Mouse (Mus musculus): ENCODE results near the gene Kdm4c. TPM values are rescaled to one million over a fixed set of nuclear protein-coding genes. Genes with fewer than 3 reads are reported as not detected.

Gene Kdm4c
- polyA plus RNA-seq, 1 experiment from 2014 or later, result 17.3 TPM

DNA sequence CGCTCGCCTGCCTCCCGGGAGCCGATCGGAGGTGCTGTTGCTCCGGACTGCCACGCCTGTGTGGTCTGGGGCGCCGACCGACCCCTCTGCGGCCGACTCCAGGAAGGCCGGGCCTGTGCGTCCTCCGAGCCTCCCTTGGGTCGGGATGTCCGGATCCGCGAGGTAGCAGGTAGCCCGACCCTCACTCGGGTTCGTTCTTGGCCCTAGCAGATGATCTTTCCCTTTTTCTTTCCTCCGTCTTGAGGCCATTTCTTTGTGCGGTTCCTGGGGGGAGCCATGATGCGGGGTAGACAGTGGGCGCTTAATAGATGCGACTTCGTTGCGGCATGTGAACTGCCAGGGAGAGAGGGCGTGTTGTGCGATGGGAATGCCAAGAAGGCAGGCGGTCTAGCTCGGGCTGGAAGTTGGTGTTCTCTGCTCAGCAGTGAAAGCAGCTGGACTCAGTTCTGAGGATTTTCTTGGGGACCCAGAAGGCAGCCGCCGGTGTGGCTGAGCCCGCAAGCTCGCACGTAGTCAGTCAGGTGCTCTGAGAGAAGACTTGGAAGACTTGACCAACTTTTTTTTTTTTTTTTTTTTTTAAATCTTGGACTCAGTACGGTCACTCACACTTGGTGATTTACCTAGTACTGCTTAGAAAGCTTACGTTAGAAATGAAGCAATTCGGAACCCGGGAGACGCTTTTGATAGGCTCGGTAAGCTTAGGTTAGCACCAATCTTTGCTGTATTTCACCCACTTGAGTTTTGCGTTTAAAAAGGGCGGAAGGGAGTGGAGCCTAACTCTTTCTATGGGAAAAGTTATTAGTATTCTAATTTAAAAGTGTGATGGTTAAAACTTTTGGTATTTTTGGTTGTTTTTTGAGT lies 10.2 kb downstream of the Kdm4c start:
- H3K4me2 ChIP-seq (replicated peaks; ENCODE audit: low read depth, low read length), result peak overlapping the region; percentile 62
- H3K27ac ChIP-seq (ENCODE audit: low read depth, low read length), result peak overlapping the region; percentile 85
- H3K9me3 ChIP-seq (ENCODE audit: control insufficient read depth, low read length), result no peaks in the 10 kb centered on the region
- peak; percentile 33 for ATAC-seq (ENCODE audit: low FRiP score, low TSS enrichment)
- peak overlapping the region; percentile 78 for H3K4me3 ChIP-seq (ENCODE audit: low read length)
- WGBS, result 1% methylated on average over 46 of the region's 46 CpGs
- no peaks in the 10 kb centered on the region for H3K36me3 ChIP-seq (ENCODE audit: control insufficient read depth, insufficient read depth, low read length)
- H3K9ac ChIP-seq (ENCODE audit: low read depth, low read length), result peak overlapping the region; percentile 80
- no peaks in the 10 kb centered on the region for H3K27me3 ChIP-seq (ENCODE audit: control insufficient read depth, insufficient read depth, low read length)
- H3K4me1 ChIP-seq (ENCODE audit: control insufficient read depth, insufficient read depth, low read length), result 0 out of 2 replicates have a peak, but pooled peaks cover 3% of the 10 kb centered on the region

DNA sequence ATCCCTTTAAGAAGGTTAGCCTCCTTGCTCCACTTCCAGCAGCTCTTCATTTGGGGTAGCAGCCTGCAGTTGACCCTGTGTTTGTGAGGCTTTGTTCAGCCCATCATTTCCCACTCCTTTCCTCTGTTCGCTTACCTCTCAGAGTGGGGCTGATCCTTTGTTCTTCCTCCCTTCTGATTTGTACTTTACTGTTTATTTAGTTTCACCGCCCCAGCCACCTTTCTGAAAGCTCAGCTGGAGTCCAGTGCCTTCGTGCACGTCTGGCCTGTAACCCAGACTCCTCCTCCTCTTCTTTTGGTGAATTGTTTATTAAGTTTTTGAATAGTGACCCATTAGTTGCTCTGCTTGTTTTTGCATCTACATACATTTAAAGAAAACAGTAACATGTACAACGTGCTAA lies 15.6 kb downstream of the Kdm4c start:
- H3K27ac ChIP-seq (ENCODE audit: low read depth, low read length), result no peak overlapping the region
- ATAC-seq (ENCODE audit: low FRiP score, low TSS enrichment), result no peak
- no peak overlapping the region for H3K9ac ChIP-seq (ENCODE audit: low read depth, low read length)
- H3K4me1 ChIP-seq (ENCODE audit: control insufficient read depth, insufficient read depth, low read length), result no peaks in the 10 kb centered on the region
- no peaks in the 10 kb centered on the region for H3K36me3 ChIP-seq (ENCODE audit: control insufficient read depth, insufficient read depth, low read length)
- H3K4me2 ChIP-seq (replicated peaks; ENCODE audit: low read depth, low read length), result no peak overlapping the region
- WGBS, result 32% methylated on average over 5 of the region's 5 CpGs
- H3K27me3 ChIP-seq (ENCODE audit: control insufficient read depth, insufficient read depth, low read length), result no peaks in the 10 kb centered on the region
- H3K9me3 ChIP-seq (ENCODE audit: control insufficient read depth, low read length), result no peaks in the 10 kb centered on the region
- no peak overlapping the region for H3K4me3 ChIP-seq (ENCODE audit: low read length)

- WGBS, result 70% methylated on average over 1 of the region's 1 CpGs
- no peaks in the 10 kb centered on the region for H3K4me1 ChIP-seq (ENCODE audit: control insufficient read depth, insufficient read depth, low read length)
Measured at GRCm38 (mm10) chr4:74258538-74258937, 16.2 kb downstream of the Kdm4c start.

GRCm38 (mm10) chr4:74259331-74259730 lies 17.0 kb downstream of the Kdm4c start:
- no peak overlapping the region for H3K4me2 ChIP-seq (replicated peaks; ENCODE audit: low read depth, low read length)
- H3K4me1 ChIP-seq (ENCODE audit: control insufficient read depth, insufficient read depth, low read length), result no peaks in the 10 kb centered on the region
- ATAC-seq (ENCODE audit: low FRiP score, low TSS enrichment), result no peak
- H3K36me3 ChIP-seq (ENCODE audit: control insufficient read depth, insufficient read depth, low read length), result no peaks in the 10 kb centered on the region
- H3K27me3 ChIP-seq (ENCODE audit: control insufficient read depth, insufficient read depth, low read length), result no peaks in the 10 kb centered on the region
- H3K9me3 ChIP-seq (ENCODE audit: control insufficient read depth, low read length), result no peaks in the 10 kb centered on the region
- no peak overlapping the region for H3K4me3 ChIP-seq (ENCODE audit: low read length)
- H3K27ac ChIP-seq (ENCODE audit: low read depth, low read length), result no peak overlapping the region
- H3K9ac ChIP-seq (ENCODE audit: low read depth, low read length), result no peak overlapping the region
- WGBS, result 18% methylated on average over 3 of the region's 3 CpGs

More at GRCm38 (mm10) chr4:74258538-74258937, 16.2 kb downstream of the Kdm4c start:
- Histone ChIP-seq H3K4me2 (replicated peaks; ENCODE audit: low read depth, low read length) (no peak overlapping the region), H3K4me3 (ENCODE audit: low read length) (no peak overlapping the region), H3K9ac (ENCODE audit: low read depth, low read length) (no peak overlapping the region), H3K27me3 (ENCODE audit: control insufficient read depth, insufficient read depth, low read length) (no peaks in the 10 kb centered on the region), H3K36me3 (ENCODE audit: control insufficient read depth, insufficient read depth, low read length) (no peaks in the 10 kb centered on the region), H3K27ac (ENCODE audit: low read depth, low read length) (no peak overlapping the region), H3K9me3 (ENCODE audit: control insufficient read depth, low read length) (no peaks in the 10 kb centered on the region)
- no peak for ATAC-seq (ENCODE audit: low FRiP score, low TSS enrichment)

GRCm38 (mm10) chr4:74261879-74262278 lies 19.6 kb downstream of the Kdm4c start:
- Histone ChIP-seq H3K27ac (ENCODE audit: low read depth, low read length) (no peak overlapping the region), H3K9me3 (ENCODE audit: control insufficient read depth, low read length) (no peaks in the 10 kb centered on the region), H3K4me2 (replicated peaks; ENCODE audit: low read depth, low read length) (no peak overlapping the region), H3K27me3 (ENCODE audit: control insufficient read depth, insufficient read depth, low read length) (no peaks in the 10 kb centered on the region), H3K4me1 (ENCODE audit: control insufficient read depth, insufficient read depth, low read length) (no peaks in the 10 kb centered on the region), H3K36me3 (ENCODE audit: control insufficient read depth, insufficient read depth, low read length) (no peaks in the 10 kb centered on the region), H3K4me3 (ENCODE audit: low read length) (no peak overlapping the region), H3K9ac (ENCODE audit: low read depth, low read length) (no peak overlapping the region)
- ATAC-seq (ENCODE audit: low FRiP score, low TSS enrichment), result no peak

GRCm38 (mm10) chr4:74264428-74264955 lies 22.2 kb downstream of the Kdm4c start:
- H3K9ac ChIP-seq (ENCODE audit: low read depth, low read length), result no peak overlapping the region
- WGBS, result 97% methylated on average over 5 of the region's 5 CpGs
- no peak overlapping the region for H3K27ac ChIP-seq (ENCODE audit: low read depth, low read length)
- no peaks in the 10 kb centered on the region for H3K9me3 ChIP-seq (ENCODE audit: control insufficient read depth, low read length)
- no peaks in the 10 kb centered on the region for H3K27me3 ChIP-seq (ENCODE audit: control insufficient read depth, insufficient read depth, low read length)
- H3K4me1 ChIP-seq (ENCODE audit: control insufficient read depth, insufficient read depth, low read length), result no peaks in the 10 kb centered on the region
- no peak overlapping the region for H3K4me3 ChIP-seq (ENCODE audit: low read length)
- ATAC-seq (ENCODE audit: low FRiP score, low TSS enrichment), result no peak
- no peaks in the 10 kb centered on the region for H3K36me3 ChIP-seq (ENCODE audit: control insufficient read depth, insufficient read depth, low read length)
- no peak overlapping the region for H3K4me2 ChIP-seq (replicated peaks; ENCODE audit: low read depth, low read length)

DNA sequence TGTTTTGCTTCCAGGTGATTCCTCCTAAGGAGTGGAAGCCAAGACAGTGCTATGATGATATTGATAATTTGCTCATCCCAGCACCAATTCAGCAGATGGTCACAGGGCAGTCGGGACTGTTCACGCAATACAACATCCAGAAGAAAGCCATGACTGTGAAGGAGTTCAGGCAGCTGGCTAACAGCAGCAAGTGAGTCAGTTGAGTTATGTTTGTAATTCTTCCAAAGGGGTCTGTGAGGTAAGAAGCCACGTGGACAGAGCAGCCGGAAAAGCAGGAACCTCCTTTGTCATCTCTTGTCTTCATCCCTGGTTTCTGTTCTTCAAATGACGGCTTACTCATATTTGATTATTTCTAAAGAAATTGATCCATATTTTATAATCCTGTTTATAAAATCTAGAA lies 28.9 kb downstream of the Kdm4c start:
- no peaks in the 10 kb centered on the region for H3K4me1 ChIP-seq (ENCODE audit: control insufficient read depth, insufficient read depth, low read length)
- H3K27ac ChIP-seq (ENCODE audit: low read depth, low read length), result no peak overlapping the region
- WGBS, result 86% methylated on average over 5 of the region's 5 CpGs
- H3K9ac ChIP-seq (ENCODE audit: low read depth, low read length), result no peak overlapping the region
- ATAC-seq (ENCODE audit: low FRiP score, low TSS enrichment), result no peak
- H3K4me3 ChIP-seq (ENCODE audit: low read length), result no peak overlapping the region
- no peaks in the 10 kb centered on the region for H3K27me3 ChIP-seq (ENCODE audit: control insufficient read depth, insufficient read depth, low read length)
- no peak overlapping the region for H3K4me2 ChIP-seq (replicated peaks; ENCODE audit: low read depth, low read length)
- 0 out of 2 replicates have a peak, but pooled peaks cover 2% of the 10 kb centered on the region for H3K36me3 ChIP-seq (ENCODE audit: control insufficient read depth, insufficient read depth, low read length)
- H3K9me3 ChIP-seq (ENCODE audit: control insufficient read depth, low read length), result no peaks in the 10 kb centered on the region

- H3K4me1 ChIP-seq (ENCODE audit: control insufficient read depth, insufficient read depth, low read length), result no peaks in the 10 kb centered on the region
- H3K4me3 ChIP-seq (ENCODE audit: low read length), result no peak overlapping the region
- H3K36me3 ChIP-seq (ENCODE audit: control insufficient read depth, insufficient read depth, low read length), result no peaks in the 10 kb centered on the region; the same call in 1 of the 2 replicates
- no peaks in the 10 kb centered on the region for H3K9me3 ChIP-seq (ENCODE audit: control insufficient read depth, low read length)
- ATAC-seq (ENCODE audit: low FRiP score, low TSS enrichment), result no peak
- no peak overlapping the region for H3K27ac ChIP-seq (ENCODE audit: low read depth, low read length)
- no peak overlapping the region for H3K9ac ChIP-seq (ENCODE audit: low read depth, low read length)
- 78% methylated on average over 1 of the region's 1 CpGs for WGBS
- H3K27me3 ChIP-seq (ENCODE audit: control insufficient read depth, insufficient read depth, low read length), result no peaks in the 10 kb centered on the region
- no peak overlapping the region for H3K4me2 ChIP-seq (replicated peaks; ENCODE audit: low read depth, low read length)
Measured at GRCm38 (mm10) chr4:74277486-74277885, 35.2 kb downstream of the Kdm4c start.

- H3K4me2 ChIP-seq (replicated peaks; ENCODE audit: low read depth, low read length), result no peak overlapping the region
- H3K36me3 ChIP-seq (ENCODE audit: control insufficient read depth, insufficient read depth, low read length), result no peaks in the 10 kb centered on the region; the same call in 1 of the 2 replicates
- H3K4me1 ChIP-seq (ENCODE audit: control insufficient read depth, insufficient read depth, low read length), result no peaks in the 10 kb centered on the region
- no peaks in the 10 kb centered on the region for H3K27me3 ChIP-seq (ENCODE audit: control insufficient read depth, insufficient read depth, low read length)
- no peaks in the 10 kb centered on the region for H3K9me3 ChIP-seq (ENCODE audit: control insufficient read depth, low read length)
- no peak for ATAC-seq (ENCODE audit: low FRiP score, low TSS enrichment)
- 92% methylated on average over 3 of the region's 3 CpGs for WGBS
- no peak overlapping the region for H3K27ac ChIP-seq (ENCODE audit: low read depth, low read length)
- no peak overlapping the region for H3K4me3 ChIP-seq (ENCODE audit: low read length)
- H3K9ac ChIP-seq (ENCODE audit: low read depth, low read length), result no peak overlapping the region
Measured at GRCm38 (mm10) chr4:74280170-74280569, 37.9 kb downstream of the Kdm4c start.

Measured in kidney, embryonic 14.5 days (tissue).